Mouse (Mus musculus) heart, embryonic 13.5 days (tissue): ENCODE results near the gene Zfp362. TPM values are rescaled to one million over a fixed set of nuclear protein-coding genes. Genes with fewer than 3 reads are reported as not detected.
A peak's percentile ranks its signal among the peaks of the same experiment; 100 is the strongest.

Source experiments
- ATAC-seq: fragments of 200-750 bp; cut with Nextera tagmentation; 2 replicates; pipeline ENCODE4 v1.8.0; 2017; ENCODE audit warnings: moderate TSS enrichment; ENCODE audit not compliant: insufficient number of reproducible peaks, low FRiP score, low TSS enrichment; ENCODE audit errors: extremely low read depth
- H3K27ac ChIP-seq: fragments of 300-500 bp; sonication (generic); replicated peaks from 2 replicates; pipeline ENCODE4 v1.5.1; 2015; ENCODE audit warnings: moderate library complexity, mild to moderate bottlenecking, inconsistent platforms
- H3K27me3 ChIP-seq: fragments of 300-500 bp; sonication (generic); replicated peaks from 2 replicates; pipeline ENCODE4 v1.6.1; 2015; ENCODE audit warnings: mild to moderate bottlenecking, inconsistent platforms
- H3K36me3 ChIP-seq: fragments of 300-500 bp; sonication (generic); 2 replicates; pipeline ENCODE4 v1.6.1; 2015; ENCODE audit warnings: mild to moderate bottlenecking, inconsistent platforms
- H3K4me1 ChIP-seq: fragments of 300-500 bp; sonication (generic); 2 replicates; pipeline ENCODE4 v1.6.1; 2015; ENCODE audit warnings: inconsistent platforms
- H3K4me2 ChIP-seq: fragments of 300-500 bp; sonication (generic); 2 replicates; pipeline ENCODE4 v1.6.1; 2015; ENCODE audit warnings: inconsistent platforms, mild to moderate bottlenecking, moderate library complexity
- H3K4me3 ChIP-seq: fragments of 300-500 bp; sonication (generic); 2 replicates; pipeline ENCODE4 v1.5.1; 2015; ENCODE audit warnings: moderate library complexity, mild to moderate bottlenecking, inconsistent platforms
- H3K9ac ChIP-seq: fragments of 300-500 bp; sonication (generic); 2 replicates; pipeline ENCODE4 v1.6.1; 2015; ENCODE audit warnings: inconsistent platforms, mild to moderate bottlenecking, moderate library complexity
- H3K9me3 ChIP-seq: fragments of 300-500 bp; sonication (generic); 2 replicates; pipeline ENCODE4 v1.6.1; 2016; ENCODE audit warnings: inconsistent platforms
- WGBS: fragments of 180-500 bp; shearing (Covaris S2); methylation state at CpG from one replicate; pipeline ENCODE4 v1.1.7; 2015; ENCODE audit warnings: mixed read lengths; 5-methylcytosine and 5-hydroxymethylcytosine counted together
- polyA plus RNA-seq: library from polyadenylated mRNA; unstranded; fragments of >200 nt; fragmentation: Nextera tagmentation; extraction: Ambion mirVana; gene quantifications from 2 replicates; pipeline ENCODE4 v1.2.1, GENCODE M21; 2015

Gene Zfp362
- polyA plus RNA-seq, 1 experiment from 2014 or later: 20.9 TPM

GRCm38 (mm10) chr4:128737825-128738610 lies 67.8 kb downstream of the Zfp362 start:
- no peak for ATAC-seq
- H3K4me3 ChIP-seq: no peak overlapping the region
- H3K9me3 ChIP-seq: no peaks in the 10 kb centered on the region
- WGBS: 59% methylated on average over 14 of the region's 14 CpGs
- H3K9ac ChIP-seq: peak overlapping the region; percentile 45
- H3K27me3 ChIP-seq: no peaks in the 10 kb centered on the region
- H3K36me3 ChIP-seq: peaks cover 22% of the 10 kb centered on the region; the same call in 1 of the 2 replicates
- H3K4me1 ChIP-seq: peaks cover 79% of the 10 kb centered on the region
- peak overlapping the region; percentile 40 for H3K4me2 ChIP-seq
- peak overlapping the region; percentile 93 for H3K27ac ChIP-seq

- peaks cover 78% of the 10 kb centered on the region for H3K4me1 ChIP-seq
- peak overlapping the region; percentile 93 for H3K27ac ChIP-seq
- ATAC-seq: no peak
- H3K9me3 ChIP-seq: no peaks in the 10 kb centered on the region
- H3K4me2 ChIP-seq: peak overlapping the region; percentile 40
- no peaks in the 10 kb centered on the region for H3K27me3 ChIP-seq
- peaks cover 17% of the 10 kb centered on the region; the same call in 1 of the 2 replicates for H3K36me3 ChIP-seq
- WGBS: 28% methylated on average over 6 of the region's 6 CpGs
- no peak overlapping the region for H3K4me3 ChIP-seq
- H3K9ac ChIP-seq: peak overlapping the region; percentile 70
Observed at GRCm38 (mm10) chr4:128737137-128737589, 68.7 kb downstream of the Zfp362 start.

- no peak for ATAC-seq
- peak overlapping the region; percentile 92 for H3K27ac ChIP-seq
- no peaks in the 10 kb centered on the region for H3K9me3 ChIP-seq
- 65% methylated on average over 18 of the region's 18 CpGs for WGBS
- no peak overlapping the region for H3K4me3 ChIP-seq
- H3K9ac ChIP-seq: peak overlapping the region; percentile 24
- peaks cover 25% of the 10 kb centered on the region for H3K36me3 ChIP-seq
- no peaks in the 10 kb centered on the region for H3K27me3 ChIP-seq
- peak overlapping the region; percentile 52 for H3K4me2 ChIP-seq
- H3K4me1 ChIP-seq: peaks cover 83% of the 10 kb centered on the region
Observed at GRCm38 (mm10) chr4:128734721-128735671, 70.8 kb downstream of the Zfp362 start.

- Histone ChIP-seq H3K4me2 (peak overlapping the region; percentile 52), H3K27me3 (no peaks in the 10 kb centered on the region), H3K27ac (peak overlapping the region; percentile 92), H3K4me3 (0 out of 2 replicates have a peak overlapping the region, but pooled peaks have one; percentile 19), H3K9me3 (no peaks in the 10 kb centered on the region), H3K36me3 (peaks cover 21% of the 10 kb centered on the region), H3K9ac (peak overlapping the region; percentile 70), H3K4me1 (peaks cover 90% of the 10 kb centered on the region)
- WGBS: 12% methylated on average over 5 of the region's 5 CpGs
- peak; percentile 50; the same call in 1 of the 2 replicates for ATAC-seq
Observed at GRCm38 (mm10) chr4:128734217-128734616, 71.6 kb downstream of the Zfp362 start.

GRCm38 (mm10) chr4:128733496-128733895 lies 72.3 kb downstream of the Zfp362 start:
- peak overlapping the region; percentile 52 for H3K4me2 ChIP-seq
- peaks cover 96% of the 10 kb centered on the region for H3K4me1 ChIP-seq
- H3K9ac ChIP-seq: peak overlapping the region; percentile 70
- no peaks in the 10 kb centered on the region for H3K9me3 ChIP-seq
- peak overlapping the region; percentile 92 for H3K27ac ChIP-seq
- no peak overlapping the region; the same call in 1 of the 2 replicates for H3K4me3 ChIP-seq
- WGBS: 28% methylated on average over 6 of the region's 6 CpGs
- no peaks in the 10 kb centered on the region for H3K27me3 ChIP-seq
- H3K36me3 ChIP-seq: peaks cover 21% of the 10 kb centered on the region
- no peak for ATAC-seq

- Histone ChIP-seq H3K4me1 (peaks cover 91% of the 10 kb centered on the region), H3K27ac (peak overlapping the region; percentile 92), H3K27me3 (no peaks in the 10 kb centered on the region), H3K9ac (peak overlapping the region; percentile 38; the same call in 1 of the 2 replicates), H3K9me3 (no peaks in the 10 kb centered on the region), H3K4me2 (no peak overlapping the region), H3K4me3 (no peak overlapping the region), H3K36me3 (peaks cover 21% of the 10 kb centered on the region)
- ATAC-seq: no peak
- WGBS: 36% methylated on average over 5 of the region's 5 CpGs
Observed at GRCm38 (mm10) chr4:128732794-128733193, 73.1 kb downstream of the Zfp362 start.

GRCm38 (mm10) chr4:128730271-128730670 lies 75.6 kb downstream of the Zfp362 start:
- ATAC-seq: no peak
- no peaks in the 10 kb centered on the region for H3K27me3 ChIP-seq
- 52% methylated on average over 6 of the region's 6 CpGs for WGBS
- H3K4me1 ChIP-seq: peaks cover 71% of the 10 kb centered on the region
- H3K9me3 ChIP-seq: no peaks in the 10 kb centered on the region
- H3K4me3 ChIP-seq: peak overlapping the region; percentile 96
- H3K36me3 ChIP-seq: peaks cover 14% of the 10 kb centered on the region
- peak overlapping the region; percentile 100 for H3K9ac ChIP-seq
- peak overlapping the region; percentile 94 for H3K27ac ChIP-seq
- peak overlapping the region; percentile 95 for H3K4me2 ChIP-seq

- Histone ChIP-seq H3K9ac (peak overlapping the region; percentile 100), H3K4me3 (peak overlapping the region; percentile 96), H3K4me1 (peaks cover 68% of the 10 kb centered on the region), H3K36me3 (peaks cover 14% of the 10 kb centered on the region), H3K4me2 (peak overlapping the region; percentile 95), H3K9me3 (no peaks in the 10 kb centered on the region), H3K27ac (peak overlapping the region; percentile 94), H3K27me3 (no peaks in the 10 kb centered on the region)
- WGBS: 36% methylated on average over 5 of the region's 5 CpGs
- no peak for ATAC-seq
Observed at GRCm38 (mm10) chr4:128729709-128730037, 76.2 kb downstream of the Zfp362 start.

- peak overlapping the region; percentile 96 for H3K4me3 ChIP-seq
- H3K27ac ChIP-seq: peak overlapping the region; percentile 94
- peak overlapping the region; percentile 100 for H3K9ac ChIP-seq
- 32% methylated on average over 15 of the region's 15 CpGs for WGBS
- no peak for ATAC-seq
- peak overlapping the region; percentile 95 for H3K4me2 ChIP-seq
- H3K9me3 ChIP-seq: no peaks in the 10 kb centered on the region
- no peaks in the 10 kb centered on the region for H3K27me3 ChIP-seq
- peaks cover 68% of the 10 kb centered on the region for H3K4me1 ChIP-seq
- peaks cover 14% of the 10 kb centered on the region for H3K36me3 ChIP-seq
Observed at GRCm38 (mm10) chr4:128729033-128729708, 76.7 kb downstream of the Zfp362 start.

GRCm38 (mm10) chr4:128728431-128728851 lies 77.4 kb downstream of the Zfp362 start:
- Histone ChIP-seq H3K27ac (peak overlapping the region; percentile 94), H3K9me3 (no peaks in the 10 kb centered on the region), H3K36me3 (peaks cover 14% of the 10 kb centered on the region), H3K4me2 (peak overlapping the region; percentile 95), H3K4me3 (peak overlapping the region; percentile 96), H3K4me1 (peaks cover 68% of the 10 kb centered on the region), H3K27me3 (no peaks in the 10 kb centered on the region), H3K9ac (peak overlapping the region; percentile 100)
- no peak for ATAC-seq
- WGBS: 1% methylated on average over 5 of the region's 5 CpGs
